Mouse (Mus musculus) forebrain, embryonic 14.5 days (tissue): ENCODE measurements around the gene S100a3. TPM values are rescaled to one million over a fixed set of nuclear protein-coding genes. Genes with fewer than 3 reads are reported as not detected.

Experiments used
- ATAC-seq: fragments of 200-750 bp; cut with Nextera tagmentation; 2 replicates; pipeline ENCODE4 v1.8.0; 2017; ENCODE audit warnings: mild to moderate bottlenecking, moderate library complexity
- DNase-seq: peaks from one replicate; pipeline ENCODE4 v3.0.0-alpha.2; 2015; ENCODE audit warnings: low spot score
- H3K27ac ChIP-seq: fragments of 300-500 bp; sonication (generic); 2 replicates; pipeline ENCODE4 v1.5.1; 2014; ENCODE audit warnings: low read depth, mild to moderate bottlenecking, control low read depth, low read length, moderate library complexity
- H3K27me3 ChIP-seq: fragments of 300-500 bp; sonication (generic); replicated peaks from 2 replicates; pipeline ENCODE4 v1.6.1; 2014; ENCODE audit warnings: low read length, control low read depth, mixed read lengths; ENCODE audit not compliant: control insufficient read depth, insufficient read depth
- H3K36me3 ChIP-seq: fragments of 300-500 bp; sonication (generic); 2 replicates; pipeline ENCODE4 v1.6.1; 2014; ENCODE audit warnings: low read length, control low read depth; ENCODE audit not compliant: control insufficient read depth, insufficient read depth
- H3K4me1 ChIP-seq: fragments of 300-500 bp; sonication (generic); 2 replicates; pipeline ENCODE4 v1.6.1; 2014; ENCODE audit warnings: antibody characterized with exemption, low read length, control low read depth; ENCODE audit not compliant: control insufficient read depth, insufficient read depth
- H3K4me2 ChIP-seq: fragments of 300-500 bp; sonication (generic); 2 replicates; pipeline ENCODE4 v1.6.1; 2014; ENCODE audit warnings: mild to moderate bottlenecking, control low read depth, low read length
- H3K4me3 ChIP-seq: fragments of 300-500 bp; sonication (generic); 2 replicates; pipeline ENCODE4 v1.5.1; 2014; ENCODE audit warnings: low read depth, low read length, control low read depth
- H3K9ac ChIP-seq: fragments of 300-500 bp; sonication (generic); 2 replicates; pipeline ENCODE4 v1.6.1; 2014; ENCODE audit warnings: mild to moderate bottlenecking, low read length, control low read depth, moderate library complexity
- H3K9me3 ChIP-seq: fragments of 300-500 bp; sonication (generic); replicated peaks from 2 replicates; pipeline ENCODE4 v1.6.1; 2016; ENCODE audit warnings: low read length, control low read depth, mixed read lengths; ENCODE audit not compliant: control insufficient read depth
- WGBS: fragments of 180-500 bp; shearing (Covaris S2); extraction: QIAGEN DNeasy Blood & Tissue Kit; methylation state at CpG from one replicate; pipeline ENCODE4 v1.1.7; 2014; 5-methylcytosine and 5-hydroxymethylcytosine counted together
- polyA plus RNA-seq: library from polyadenylated mRNA; unstranded; fragments of >200 nt; fragmentation: Nextera tagmentation; extraction: Ambion mirVana; gene quantifications from 2 replicates; pipeline ENCODE4 v1.2.1, GENCODE M21; 2014

The S100a3 gene
- polyA plus RNA-seq, 1 experiment from 2014 or later, result not detected

DNA sequence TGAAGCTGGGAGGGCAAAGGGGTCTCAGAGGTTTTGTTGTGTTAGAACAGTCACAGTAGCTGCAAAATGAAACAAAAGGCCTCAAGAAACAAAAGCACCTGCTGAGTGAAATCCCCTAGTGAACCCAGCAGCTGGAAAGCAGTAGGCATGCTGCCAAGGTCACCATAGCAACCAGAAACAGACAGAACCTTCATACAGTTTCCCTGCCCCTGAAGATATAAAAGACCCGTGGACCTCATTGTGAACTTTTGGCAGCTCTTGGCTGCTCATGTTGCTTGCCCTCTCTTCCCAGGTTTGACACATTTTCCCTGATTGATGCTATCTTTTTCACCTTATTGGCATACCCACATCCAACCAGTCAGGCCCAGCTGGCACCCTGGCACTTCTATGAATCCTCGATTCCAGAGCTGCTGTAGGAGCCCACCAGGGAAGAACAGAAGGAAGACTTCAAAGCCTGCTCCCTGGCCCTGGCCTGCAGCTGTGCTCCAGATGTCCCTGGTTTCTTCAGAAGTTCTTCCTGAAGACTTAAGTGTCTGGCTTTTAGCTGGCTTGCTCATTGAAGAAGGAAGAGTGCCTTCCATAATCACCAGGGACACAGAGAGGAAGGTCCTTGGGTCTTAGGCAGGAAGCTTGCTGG, 63.2 kb downstream of the S100a3 start:
- ATAC-seq (peak; percentile 60), DNase-seq (peak; percentile 83)
- Histone ChIP-seq H3K9me3 (no peaks in the 10 kb centered on the region), H3K27me3 (no peaks in the 10 kb centered on the region), H3K4me3 (no peak overlapping the region), H3K36me3 (no peaks in the 10 kb centered on the region), H3K4me1 (peaks cover 14% of the 10 kb centered on the region), H3K27ac (0 out of 2 replicates have a peak overlapping the region, but pooled peaks have one; percentile 24), H3K9ac (no peak overlapping the region), H3K4me2 (no peak overlapping the region)
- WGBS, result 3% methylated on average over 2 of the region's 2 CpGs

DNA sequence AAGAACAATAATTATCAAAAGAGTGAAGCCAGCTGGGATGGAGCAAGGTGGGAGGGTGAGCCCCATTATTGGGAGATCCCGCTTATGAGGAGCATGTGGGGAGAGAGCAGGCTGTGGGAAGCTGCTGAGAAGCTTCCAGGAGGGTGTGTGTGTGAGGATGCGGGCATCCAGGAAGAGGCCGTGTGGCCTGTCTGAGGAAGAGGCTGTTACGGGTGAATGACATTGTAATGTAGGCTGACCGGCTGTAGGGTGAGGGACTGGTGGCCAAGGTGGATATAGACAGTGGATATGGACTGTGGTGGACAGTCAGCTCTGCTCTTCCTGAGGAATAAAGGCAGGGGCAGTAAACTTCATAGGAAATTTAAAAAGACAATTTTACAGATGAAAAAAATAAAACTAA, 65.1 kb downstream of the S100a3 start:
- ATAC-seq (no peak), DNase-seq (no peak)
- H3K9me3 ChIP-seq, result no peaks in the 10 kb centered on the region
- H3K36me3 ChIP-seq, result no peaks in the 10 kb centered on the region
- 78% methylated on average over 5 of the region's 5 CpGs for WGBS
- H3K9ac ChIP-seq, result no peak overlapping the region
- no peak overlapping the region for H3K27ac ChIP-seq
- H3K4me1 ChIP-seq, result peaks cover 14% of the 10 kb centered on the region
- H3K4me2 ChIP-seq, result no peak overlapping the region
- no peak overlapping the region for H3K4me3 ChIP-seq
- no peaks in the 10 kb centered on the region for H3K27me3 ChIP-seq

DNA sequence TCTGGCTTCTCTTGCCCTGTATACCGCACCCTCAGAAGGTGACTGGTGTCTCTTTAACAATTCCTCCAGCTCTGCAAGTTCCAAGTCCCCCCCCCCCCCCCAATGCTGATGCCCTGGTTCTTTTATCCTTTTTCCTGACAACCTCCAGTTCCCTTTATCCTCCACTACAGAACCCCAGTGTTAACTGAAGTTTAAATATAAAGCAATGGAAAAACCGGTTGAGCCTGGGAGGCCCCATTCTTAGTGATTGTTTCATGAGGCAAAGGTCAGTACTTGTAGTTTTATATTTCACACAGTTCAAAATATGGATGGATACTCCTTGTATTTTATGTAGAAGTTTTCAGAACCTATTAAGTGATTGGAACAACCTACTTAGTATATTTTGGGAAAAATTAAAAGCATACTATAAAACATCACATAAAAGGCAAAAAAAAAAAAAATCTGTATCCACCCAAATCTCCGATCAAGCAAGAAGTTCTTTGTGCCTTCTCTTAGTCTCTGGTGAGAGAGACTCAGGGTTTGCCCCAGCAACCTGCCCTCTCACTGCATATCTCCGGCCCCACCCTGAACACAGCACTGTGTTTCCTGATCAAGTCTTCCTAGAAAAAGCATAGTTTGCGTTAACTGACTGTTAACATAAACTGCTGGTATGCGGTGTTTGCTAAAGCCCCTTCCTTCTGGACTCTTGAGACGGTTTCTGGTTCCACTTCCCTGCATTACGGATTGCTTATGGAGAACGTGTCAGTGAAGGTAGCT, 66.1 kb downstream of the S100a3 start:
- Histone ChIP-seq H3K27me3 (no peaks in the 10 kb centered on the region), H3K4me1 (peaks cover 14% of the 10 kb centered on the region), H3K4me2 (no peak overlapping the region), H3K9me3 (no peaks in the 10 kb centered on the region), H3K27ac (no peak overlapping the region), H3K4me3 (no peak overlapping the region), H3K36me3 (no peaks in the 10 kb centered on the region), H3K9ac (no peak overlapping the region)
- DNase-seq (no peak), ATAC-seq (no peak)
- WGBS, result 83% methylated on average over 9 of the region's 9 CpGs

DNA sequence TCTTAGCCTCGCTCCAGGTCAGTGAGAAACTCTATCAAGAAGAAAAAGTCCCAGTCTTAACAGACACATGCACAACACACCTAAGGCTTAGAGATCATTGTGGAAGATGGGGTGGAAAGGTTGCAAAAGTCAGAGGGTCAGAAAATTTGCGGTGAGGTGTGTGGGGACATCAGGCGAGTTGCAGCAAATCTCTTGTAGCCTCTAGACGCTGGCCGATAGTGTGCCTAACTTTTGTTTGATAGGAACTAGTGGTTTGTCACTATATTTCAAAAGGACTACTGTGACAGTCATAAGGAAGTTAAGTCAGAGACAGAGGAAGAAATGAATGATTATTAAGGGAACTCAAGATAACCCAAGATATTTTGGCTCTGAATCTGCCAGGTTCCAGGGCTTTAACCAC, 67.0 kb downstream of the S100a3 start:
- H3K27me3 ChIP-seq, result no peaks in the 10 kb centered on the region
- H3K9me3 ChIP-seq, result no peaks in the 10 kb centered on the region
- WGBS, result 91% methylated on average over 5 of the region's 5 CpGs
- H3K4me2 ChIP-seq, result no peak overlapping the region
- no peak overlapping the region for H3K27ac ChIP-seq
- DNase-seq (no peak), ATAC-seq (no peak)
- no peak overlapping the region for H3K9ac ChIP-seq
- no peak overlapping the region for H3K4me3 ChIP-seq
- H3K36me3 ChIP-seq, result no peaks in the 10 kb centered on the region
- peaks cover 14% of the 10 kb centered on the region for H3K4me1 ChIP-seq

DNA sequence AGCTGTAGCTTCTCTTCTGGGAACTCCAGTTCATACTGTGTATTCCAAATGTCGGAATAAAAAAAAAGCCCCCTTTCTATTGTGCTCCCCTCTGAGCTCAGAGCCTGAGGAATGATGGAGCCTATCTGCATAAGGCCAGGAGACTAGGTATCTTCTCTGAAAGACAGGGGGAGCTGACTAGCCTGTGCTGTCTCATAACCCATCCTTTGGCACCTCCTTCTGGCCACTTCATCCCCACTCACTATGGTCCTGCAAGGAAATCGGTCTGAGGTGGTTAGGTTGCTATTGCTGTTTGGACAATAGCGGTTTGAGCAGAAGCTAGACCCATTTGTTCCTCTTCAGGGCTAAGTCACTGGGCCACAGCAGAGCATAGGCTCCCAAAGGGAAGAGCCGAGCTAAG, 67.4 kb downstream of the S100a3 start:
- no peaks in the 10 kb centered on the region for H3K9me3 ChIP-seq
- H3K36me3 ChIP-seq, result no peaks in the 10 kb centered on the region
- H3K9ac ChIP-seq, result no peak overlapping the region
- no peak overlapping the region for H3K4me2 ChIP-seq
- 60% methylated on average over 4 of the region's 4 CpGs for WGBS
- H3K4me3 ChIP-seq, result no peak overlapping the region
- no peak overlapping the region for H3K27ac ChIP-seq
- H3K27me3 ChIP-seq, result no peaks in the 10 kb centered on the region
- peaks cover 14% of the 10 kb centered on the region for H3K4me1 ChIP-seq
- ATAC-seq (no peak), DNase-seq (peak; percentile 8)

DNA sequence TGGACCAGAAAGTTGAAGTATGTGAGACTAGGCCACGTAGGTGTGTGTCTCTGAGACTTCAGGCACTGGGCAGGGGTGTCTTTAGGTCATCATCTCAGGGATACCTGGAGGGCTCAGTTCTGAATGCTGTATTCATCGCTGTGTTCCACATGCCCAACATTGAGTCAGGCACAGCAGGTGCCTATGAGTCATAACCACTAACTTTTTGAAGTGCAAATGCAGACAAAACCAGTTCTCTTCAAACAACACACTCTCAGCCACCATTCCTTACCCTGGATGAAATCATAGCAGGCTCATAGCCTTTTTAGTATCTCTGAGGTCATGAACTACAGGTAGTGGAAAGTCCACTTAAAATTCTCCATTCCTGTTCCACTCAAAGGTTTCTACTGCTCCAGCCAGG, 68.9 kb downstream of the S100a3 start:
- Histone ChIP-seq H3K27ac (no peak overlapping the region), H3K4me3 (no peak overlapping the region), H3K36me3 (no peaks in the 10 kb centered on the region), H3K9me3 (no peaks in the 10 kb centered on the region), H3K27me3 (no peaks in the 10 kb centered on the region), H3K4me2 (no peak overlapping the region), H3K4me1 (no peaks in the 10 kb centered on the region; the same call in 1 of the 2 replicates), H3K9ac (no peak overlapping the region)
- 79% methylated on average over 2 of the region's 2 CpGs for WGBS
- no peak for DNase-seq
- no peak for ATAC-seq

DNA sequence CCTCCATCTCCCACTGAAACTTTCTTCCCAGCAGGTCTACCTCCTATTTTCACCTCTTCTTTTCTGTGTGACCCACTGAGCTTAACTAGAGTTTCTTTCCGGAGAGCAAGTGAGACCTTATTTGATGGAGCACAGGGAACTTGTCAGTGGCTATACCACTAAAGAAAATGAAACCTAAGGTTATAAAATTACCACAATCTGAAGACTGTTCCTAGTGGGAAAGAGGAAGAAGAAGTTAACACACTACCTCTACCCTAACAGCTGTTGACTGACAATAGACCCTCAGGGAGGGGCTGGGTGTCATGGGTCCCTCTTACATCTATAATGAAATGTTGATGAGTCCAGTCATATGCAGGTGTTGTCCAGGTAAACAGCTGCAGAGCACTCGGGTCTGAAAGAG, 71.6 kb downstream of the S100a3 start:
- no peak for DNase-seq
- no peak overlapping the region for H3K9ac ChIP-seq
- WGBS, result 78% methylated on average over 2 of the region's 2 CpGs
- H3K4me2 ChIP-seq, result no peak overlapping the region
- no peak overlapping the region for H3K27ac ChIP-seq
- H3K27me3 ChIP-seq, result no peaks in the 10 kb centered on the region
- no peaks in the 10 kb centered on the region for H3K4me1 ChIP-seq
- ATAC-seq, result no peak
- H3K9me3 ChIP-seq, result no peaks in the 10 kb centered on the region
- no peaks in the 10 kb centered on the region for H3K36me3 ChIP-seq
- H3K4me3 ChIP-seq, result no peak overlapping the region

DNA sequence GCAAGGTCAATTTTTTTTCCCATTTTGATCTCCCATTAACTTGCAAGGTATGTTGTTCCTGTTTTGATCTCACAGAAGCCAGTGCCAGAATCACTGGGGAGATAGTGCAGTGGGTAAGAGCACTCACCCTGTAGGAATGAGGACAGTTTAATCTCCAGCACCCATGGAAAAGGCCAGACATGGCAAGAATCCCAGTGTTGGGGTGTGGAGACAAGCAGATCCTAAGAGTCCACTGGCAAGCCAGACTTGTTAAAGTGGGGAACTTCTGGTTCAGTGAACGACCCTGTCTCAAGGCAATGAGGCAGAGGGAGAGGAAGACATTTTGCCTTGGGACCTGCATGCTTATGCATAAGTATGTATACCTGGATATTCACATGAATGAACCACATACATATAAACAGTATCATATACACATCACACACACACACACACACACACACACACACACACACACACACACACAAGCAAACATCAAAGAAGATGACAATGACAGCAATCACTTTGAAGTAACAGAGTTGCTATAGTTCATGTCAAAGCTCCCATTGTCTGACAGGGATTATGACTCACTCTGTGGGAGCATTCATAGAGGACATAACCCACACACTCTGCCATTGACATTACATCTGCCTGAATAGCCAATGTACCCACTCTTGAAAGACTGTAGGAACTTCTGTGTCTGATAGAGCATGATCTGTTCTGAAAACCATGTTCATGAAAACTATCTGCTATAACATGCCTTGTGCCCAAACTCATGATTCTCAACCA, 78.3 kb downstream of the S100a3 start:
- no peaks in the 10 kb centered on the region for H3K36me3 ChIP-seq
- H3K4me1 ChIP-seq, result no peaks in the 10 kb centered on the region
- no peak overlapping the region for H3K27ac ChIP-seq
- ATAC-seq (no peak), DNase-seq (no peak)
- 65% methylated on average over 1 of the region's 1 CpGs for WGBS
- no peaks in the 10 kb centered on the region for H3K27me3 ChIP-seq
- H3K9me3 ChIP-seq, result no peaks in the 10 kb centered on the region
- H3K4me2 ChIP-seq, result no peak overlapping the region
- H3K4me3 ChIP-seq, result no peak overlapping the region
- H3K9ac ChIP-seq, result no peak overlapping the region
